Mouse (Mus musculus) hindbrain, embryonic 11.5 days (tissue): Measurements from ENCODE around the gene A630023A22Rik. TPM values are rescaled to one million over a fixed set of nuclear protein-coding genes. Genes with fewer than 3 reads are reported as not detected.

Experiments used
- ATAC-seq: fragments of 200-750 bp; cut with Nextera tagmentation; 2 replicates; pipeline ENCODE4 v1.8.0; 2017; ENCODE audit warnings: mild to moderate bottlenecking, moderate TSS enrichment, moderate library complexity; ENCODE audit not compliant: low FRiP score
- DNase-seq: peaks from one replicate; pipeline ENCODE4 v3.0.0-alpha.2; 2015; ENCODE audit warnings: low spot score
- H3K27ac ChIP-seq: fragments of 300-500 bp; sonication (generic); 2 replicates; pipeline ENCODE4 v1.5.1; 2014; ENCODE audit warnings: mild to moderate bottlenecking, low read depth, low read length
- H3K27me3 ChIP-seq: fragments of 300-500 bp; sonication (generic); 2 replicates; pipeline ENCODE4 v1.6.1; 2014; ENCODE audit warnings: mild to moderate bottlenecking, low read length, moderate library complexity, mixed read lengths; ENCODE audit not compliant: control insufficient read depth, insufficient read depth
- H3K36me3 ChIP-seq: fragments of 300-500 bp; sonication (generic); 2 replicates; pipeline ENCODE4 v1.6.1; 2014; ENCODE audit warnings: mild to moderate bottlenecking, low read length, moderate library complexity, mixed read lengths; ENCODE audit not compliant: control insufficient read depth, insufficient read depth
- H3K4me1 ChIP-seq: fragments of 300-500 bp; sonication (generic); replicated peaks from 2 replicates; pipeline ENCODE4 v1.6.1; 2014; ENCODE audit warnings: low read length, mixed read lengths; ENCODE audit not compliant: control insufficient read depth, insufficient read depth
- H3K4me2 ChIP-seq: fragments of 300-500 bp; sonication (generic); replicated peaks from 2 replicates; pipeline ENCODE4 v1.6.1; 2014; ENCODE audit warnings: mild to moderate bottlenecking, low read depth, low read length
- H3K4me3 ChIP-seq: fragments of 300-500 bp; sonication (generic); 2 replicates; pipeline ENCODE4 v1.5.1; 2014; ENCODE audit warnings: low read depth, low read length
- H3K9ac ChIP-seq: fragments of 300-500 bp; sonication (generic); 2 replicates; pipeline ENCODE4 v1.6.1; 2014; ENCODE audit warnings: low read depth, low read length
- H3K9me3 ChIP-seq: fragments of 300-500 bp; sonication (generic); 2 replicates; pipeline ENCODE4 v1.6.1; 2016; ENCODE audit warnings: low read length; ENCODE audit not compliant: control insufficient read depth
- WGBS: fragments of 180-500 bp; shearing (Covaris S2); extraction: QIAGEN DNeasy Blood & Tissue Kit; methylation state at CpG from one replicate; pipeline ENCODE4 v1.1.7; 2014; 5-methylcytosine and 5-hydroxymethylcytosine counted together
- polyA plus RNA-seq: library from polyadenylated mRNA; unstranded; fragments of >200 nt; fragmentation: Nextera tagmentation; extraction: Ambion mirVana; gene quantifications from 2 replicates; pipeline ENCODE4 v1.2.1, GENCODE M21; 2014

The A630023A22Rik gene
- polyA plus RNA-seq, 1 experiment from 2014 or later: not detected

DNA sequence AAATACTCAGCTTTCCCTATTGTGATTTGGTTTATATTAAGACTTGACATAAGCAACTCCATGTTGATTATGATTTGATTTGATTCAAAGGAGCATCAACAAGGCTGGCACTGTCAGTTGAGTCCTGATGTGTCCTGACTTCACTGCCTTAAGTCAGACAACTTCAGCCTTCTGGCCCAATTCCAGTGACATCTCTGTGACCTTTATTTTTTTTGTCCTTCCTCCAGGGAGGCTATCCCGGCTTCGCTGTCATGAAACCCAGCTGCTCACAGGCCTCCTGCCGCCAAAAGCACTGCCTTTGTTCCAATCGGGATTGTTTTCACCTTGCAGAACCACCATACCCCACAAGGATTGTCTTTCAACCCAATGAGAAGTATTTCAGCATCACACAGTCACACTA, 27.2 kb downstream of the A630023A22Rik start:
- H3K27me3 ChIP-seq: no peaks in the 10 kb centered on the region
- ATAC-seq (no peak), DNase-seq (no peak)
- no peaks in the 10 kb centered on the region for H3K9me3 ChIP-seq
- no peaks in the 10 kb centered on the region for H3K36me3 ChIP-seq
- H3K27ac ChIP-seq: no peak overlapping the region
- H3K9ac ChIP-seq: no peak overlapping the region
- WGBS: 22% methylated on average over 4 of the region's 4 CpGs
- H3K4me2 ChIP-seq: no peak overlapping the region
- no peak overlapping the region for H3K4me3 ChIP-seq
- no peaks in the 10 kb centered on the region for H3K4me1 ChIP-seq

DNA sequence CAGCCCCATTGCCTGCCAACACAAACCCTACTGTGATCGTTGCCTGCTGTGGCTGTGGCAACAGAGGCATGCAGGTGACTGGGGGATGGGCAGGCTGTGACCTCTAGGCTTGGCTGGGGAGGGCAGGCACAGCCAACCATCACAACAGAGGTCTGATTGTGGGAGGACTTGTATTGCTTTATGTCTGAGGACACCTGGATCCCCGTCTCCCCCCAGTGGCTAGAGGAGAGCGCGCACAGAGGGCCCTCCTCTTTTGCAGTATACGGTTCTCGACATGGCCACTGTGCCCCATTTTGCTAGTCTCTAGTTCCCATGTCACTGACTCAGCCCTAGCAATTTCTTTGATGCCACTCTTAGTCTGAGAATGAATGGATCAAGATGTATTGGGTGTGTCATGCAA, 30.9 kb downstream of the A630023A22Rik start:
- ATAC-seq (no peak), DNase-seq (no peak)
- no peak overlapping the region for H3K4me2 ChIP-seq
- H3K9ac ChIP-seq: no peak overlapping the region
- H3K36me3 ChIP-seq: no peaks in the 10 kb centered on the region
- no peaks in the 10 kb centered on the region for H3K9me3 ChIP-seq
- H3K27me3 ChIP-seq: no peaks in the 10 kb centered on the region
- no peak overlapping the region for H3K4me3 ChIP-seq
- H3K27ac ChIP-seq: no peak overlapping the region
- WGBS: 69% methylated on average over 6 of the region's 6 CpGs
- no peaks in the 10 kb centered on the region for H3K4me1 ChIP-seq

DNA sequence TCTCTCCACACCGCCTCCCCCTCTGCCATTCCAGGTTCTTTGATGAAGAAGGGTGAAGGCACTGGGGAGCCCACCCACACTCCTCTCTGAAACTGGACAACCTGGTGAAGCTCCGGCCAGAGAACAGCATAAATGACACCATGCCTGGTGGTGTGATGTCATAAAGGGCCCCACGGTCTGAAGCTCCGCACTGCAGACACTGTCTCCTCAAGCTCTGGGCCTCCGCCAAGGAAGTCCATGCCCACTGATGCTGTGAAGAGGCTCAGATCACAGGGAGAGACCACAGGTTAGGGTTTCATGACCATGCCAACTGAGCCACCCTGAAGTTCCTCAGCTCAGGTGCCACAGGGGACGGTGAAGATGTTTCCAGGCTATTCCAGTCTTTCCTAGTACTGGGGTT, 50.0 kb downstream of the A630023A22Rik start, which contains the start of gene Antxrl:
TSS of gene Antxrl (plus strand) at position 192 of the 400 bp plus-strand sequence.
- no peak for ATAC-seq
- no peaks in the 10 kb centered on the region for H3K36me3 ChIP-seq
- DNase-seq: no peak
- H3K27ac ChIP-seq: no peak within 1 kb of the TSS
- no peaks in the 10 kb centered on the region for H3K27me3 ChIP-seq
- H3K4me1 ChIP-seq: no peaks in the 10 kb centered on the region
- H3K9ac ChIP-seq: no peak within 1 kb of the TSS
- WGBS: 90% methylated on average over 6 of the region's 6 CpGs
- H3K4me2 ChIP-seq: no peak within 1 kb of the TSS
- H3K9me3 ChIP-seq: no peaks in the 10 kb centered on the region
- H3K4me3 ChIP-seq: no peak within 1 kb of the TSS

DNA sequence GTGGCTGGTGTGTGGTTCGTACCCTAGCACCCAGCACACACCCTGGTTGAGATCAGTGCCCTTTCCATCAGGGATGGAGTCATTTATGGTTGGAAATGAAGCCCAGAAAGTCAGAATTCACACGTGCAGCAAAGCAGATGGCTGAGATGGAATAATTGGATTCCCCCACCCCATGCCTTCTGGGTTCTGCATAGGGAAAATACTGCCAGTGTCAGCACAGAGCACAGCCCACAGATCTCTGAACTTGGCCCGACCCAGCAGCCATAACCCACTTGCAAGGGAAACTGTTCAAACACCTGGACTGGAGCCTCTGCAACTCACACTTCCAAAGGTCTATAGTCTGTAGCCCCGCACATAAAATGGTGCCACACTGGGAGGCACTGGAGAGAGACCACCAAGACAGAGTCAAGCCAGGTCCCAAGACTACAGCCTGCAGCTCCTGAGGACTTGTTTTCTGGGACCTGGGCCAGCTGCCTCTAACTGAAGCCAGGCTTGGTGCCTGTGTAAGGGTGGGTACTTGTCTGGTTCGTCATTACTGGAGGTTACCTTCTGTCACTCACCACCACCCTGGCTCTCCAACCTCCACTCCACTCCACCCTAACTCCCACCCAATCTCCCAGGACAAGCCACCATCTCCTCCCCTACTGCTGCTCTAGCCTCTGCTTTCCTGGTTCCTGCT, 52.3 kb downstream of the A630023A22Rik start:
- H3K4me3 ChIP-seq: no peak overlapping the region
- H3K9me3 ChIP-seq: no peaks in the 10 kb centered on the region
- no peak overlapping the region for H3K4me2 ChIP-seq
- H3K4me1 ChIP-seq: no peaks in the 10 kb centered on the region
- ATAC-seq: no peak
- WGBS: 77% methylated on average over 5 of the region's 5 CpGs
- DNase-seq: no peak
- H3K9ac ChIP-seq: no peak overlapping the region
- H3K27me3 ChIP-seq: no peaks in the 10 kb centered on the region
- H3K36me3 ChIP-seq: no peaks in the 10 kb centered on the region
- H3K27ac ChIP-seq: no peak overlapping the region

DNA sequence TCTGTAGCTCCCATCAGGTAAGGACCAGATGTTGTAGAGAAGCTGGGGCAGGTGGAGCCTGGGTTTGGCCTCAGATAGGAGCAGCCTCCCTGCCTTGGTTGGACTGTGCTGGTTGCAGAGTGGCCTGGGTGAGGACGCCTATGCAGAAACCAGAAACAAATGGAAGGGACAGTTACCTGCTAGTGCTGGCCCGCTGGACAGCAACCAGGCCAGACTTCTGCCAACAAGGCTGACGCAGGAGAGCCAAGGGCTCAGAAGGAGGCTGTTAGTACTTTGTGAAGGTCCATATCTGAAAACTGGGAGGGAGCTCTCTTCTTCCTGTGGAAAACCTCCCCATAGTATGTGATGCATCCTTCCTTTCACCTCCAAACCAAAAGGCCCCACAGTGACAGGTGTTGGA, 59.2 kb downstream of the A630023A22Rik start:
- DNase-seq (no peak), ATAC-seq (no peak)
- H3K4me3 ChIP-seq: no peak overlapping the region
- no peak overlapping the region for H3K4me2 ChIP-seq
- H3K27me3 ChIP-seq: no peaks in the 10 kb centered on the region
- H3K9me3 ChIP-seq: no peaks in the 10 kb centered on the region
- 67% methylated on average over 3 of the region's 3 CpGs for WGBS
- H3K4me1 ChIP-seq: no peaks in the 10 kb centered on the region
- no peak overlapping the region for H3K27ac ChIP-seq
- H3K36me3 ChIP-seq: no peaks in the 10 kb centered on the region
- no peak overlapping the region for H3K9ac ChIP-seq

DNA sequence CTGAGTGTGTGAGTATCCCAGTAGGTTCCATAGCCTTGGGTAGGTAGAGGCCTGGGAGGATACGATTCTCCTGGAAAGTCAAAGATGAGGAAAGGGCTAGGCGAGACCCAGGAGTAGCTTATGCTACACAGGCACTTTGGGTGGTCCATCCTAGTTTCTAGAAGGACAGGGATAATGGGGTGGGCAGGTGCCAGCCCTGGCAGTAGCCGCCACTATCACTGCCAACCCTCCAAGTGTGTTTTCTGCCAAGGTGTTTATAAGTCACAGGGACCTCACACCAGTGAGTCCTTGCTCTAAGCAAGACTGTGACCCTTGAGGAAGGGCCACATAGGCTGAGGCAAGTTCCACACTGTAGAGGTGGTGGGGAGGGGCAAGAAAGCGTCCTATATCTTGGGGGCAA, 61.3 kb downstream of the A630023A22Rik start:
- Histone ChIP-seq H3K4me2 (no peak overlapping the region), H3K27me3 (no peaks in the 10 kb centered on the region), H3K27ac (no peak overlapping the region), H3K36me3 (no peaks in the 10 kb centered on the region), H3K4me1 (no peaks in the 10 kb centered on the region), H3K9me3 (no peaks in the 10 kb centered on the region), H3K9ac (no peak overlapping the region), H3K4me3 (no peak overlapping the region)
- DNase-seq (no peak), ATAC-seq (no peak)
- WGBS: 79% methylated on average over 4 of the region's 4 CpGs

DNA sequence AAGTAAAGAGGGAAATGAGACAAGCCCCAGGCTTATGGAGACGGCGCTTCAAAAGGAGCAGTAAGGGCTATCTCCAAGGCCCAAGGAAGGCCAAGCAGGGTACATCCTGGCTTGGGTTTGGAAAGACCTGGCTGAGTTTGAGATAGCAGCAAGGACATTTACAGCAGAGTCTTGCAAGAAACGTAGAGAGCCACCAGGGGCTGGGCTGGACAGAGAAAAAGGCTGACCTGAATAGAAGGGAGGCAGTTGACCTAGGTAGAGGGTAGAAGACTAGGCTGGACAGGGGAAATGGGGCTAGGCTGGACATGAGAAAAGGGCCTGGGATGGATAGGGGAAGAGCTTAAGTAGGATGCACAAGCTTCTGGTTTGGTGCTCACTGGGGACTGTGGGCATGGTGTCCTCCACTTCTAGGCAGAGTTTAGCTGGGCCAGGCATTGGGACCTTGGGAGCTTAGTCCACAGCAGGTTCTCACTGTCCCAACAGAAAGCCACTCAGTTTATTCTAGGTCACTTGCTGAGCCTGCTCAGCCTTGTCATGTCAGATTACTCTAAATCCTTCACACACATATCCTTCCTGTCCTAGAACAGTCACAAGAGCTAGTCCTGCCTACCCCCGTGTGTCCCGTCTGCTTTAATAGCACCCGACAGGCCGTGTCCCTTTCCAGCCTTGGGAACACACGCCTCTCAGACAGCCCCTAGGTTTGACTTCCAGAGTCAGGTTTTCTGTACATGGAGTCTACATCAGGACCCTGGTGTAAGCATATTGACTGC, 68.5 kb downstream of the A630023A22Rik start:
- ATAC-seq (no peak), DNase-seq (no peak)
- 85% methylated on average over 8 of the region's 8 CpGs for WGBS
- Histone ChIP-seq H3K9ac (no peak overlapping the region), H3K9me3 (no peaks in the 10 kb centered on the region), H3K27me3 (no peaks in the 10 kb centered on the region), H3K36me3 (no peaks in the 10 kb centered on the region), H3K4me3 (no peak overlapping the region), H3K4me1 (no peaks in the 10 kb centered on the region), H3K27ac (no peak overlapping the region), H3K4me2 (no peak overlapping the region)

DNA sequence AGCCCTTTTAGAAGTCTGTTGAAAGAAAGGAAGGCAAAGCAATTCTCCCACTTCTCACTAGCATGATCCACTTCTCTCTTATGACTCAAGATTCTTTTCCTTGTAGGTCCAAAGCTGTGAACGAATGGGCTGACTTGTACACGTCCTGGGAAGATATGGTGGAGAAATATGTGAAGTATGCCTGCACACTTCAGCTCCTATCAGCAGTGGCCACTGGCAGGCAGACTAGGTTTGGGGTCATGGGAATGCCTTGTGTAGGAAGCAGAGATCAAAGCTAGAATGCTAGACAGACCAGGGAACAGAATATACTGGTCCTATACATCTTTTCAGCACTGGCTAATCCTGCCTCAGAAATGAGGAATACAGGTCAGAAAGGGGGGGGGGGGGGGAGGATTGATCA, 75.8 kb downstream of the A630023A22Rik start:
- H3K9ac ChIP-seq: no peak overlapping the region
- no peak overlapping the region for H3K4me2 ChIP-seq
- ATAC-seq (no peak), DNase-seq (no peak)
- no peaks in the 10 kb centered on the region for H3K4me1 ChIP-seq
- H3K27me3 ChIP-seq: no peaks in the 10 kb centered on the region
- H3K4me3 ChIP-seq: no peak overlapping the region
- H3K36me3 ChIP-seq: no peaks in the 10 kb centered on the region
- no peaks in the 10 kb centered on the region for H3K9me3 ChIP-seq
- 76% methylated on average over 2 of the region's 2 CpGs for WGBS
- no peak overlapping the region for H3K27ac ChIP-seq

DNA sequence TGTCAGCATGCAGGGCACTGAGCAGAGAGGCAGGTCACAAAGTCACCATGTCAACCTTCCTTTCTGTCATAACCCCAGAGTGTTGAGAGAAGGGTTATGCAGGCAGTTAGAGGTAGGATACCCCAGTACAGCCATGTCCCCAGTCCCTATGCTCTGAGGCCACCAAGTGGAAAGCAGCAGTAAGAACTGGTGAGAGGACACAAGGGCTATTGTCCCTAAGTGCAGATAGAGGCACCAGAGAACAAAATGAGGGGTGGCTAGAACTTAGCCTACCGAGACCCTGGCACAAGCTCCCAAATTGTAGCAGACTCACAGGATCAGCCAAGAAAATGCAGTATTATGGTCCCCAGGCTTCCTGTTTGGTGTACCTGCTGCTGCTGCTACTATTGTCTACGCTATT, 85.6 kb downstream of the A630023A22Rik start:
- H3K36me3 ChIP-seq: no peaks in the 10 kb centered on the region
- no peaks in the 10 kb centered on the region for H3K27me3 ChIP-seq
- no peak overlapping the region for H3K27ac ChIP-seq
- H3K9ac ChIP-seq: no peak overlapping the region
- no peak overlapping the region for H3K4me3 ChIP-seq
- 90% methylated on average over 2 of the region's 2 CpGs for WGBS
- DNase-seq (no peak), ATAC-seq (no peak)
- H3K4me2 ChIP-seq: no peak overlapping the region
- no peaks in the 10 kb centered on the region for H3K9me3 ChIP-seq
- no peaks in the 10 kb centered on the region for H3K4me1 ChIP-seq
